Mouse (Mus musculus): Measurements from ENCODE around the gene Map4k1.
"Not testable (repeated sequence)": the region's sequence is repeated elsewhere in the genome, so short reads cannot be mapped to it uniquely, and the experiment has no call there.

Gene Map4k1

GRCm38 (mm10) chr7:28956270-28956669, 25.6 kb upstream of the Map4k1 start:
- DNase-seq: no peak

GRCm38 (mm10) chr7:28957286-28957685, 24.6 kb upstream of the Map4k1 start:
- no peak for DNase-seq

- no peak for DNase-seq
These were observed 23.7 kb upstream of the Map4k1 start for GRCm38 (mm10) chr7:28957997-28958725.

- no peak for DNase-seq
These were observed 23.1 kb upstream of the Map4k1 start for GRCm38 (mm10) chr7:28958770-28959169.

GRCm38 (mm10) chr7:28959505-28960045, 22.3 kb upstream of the Map4k1 start:
- no peak for DNase-seq

- no peak for DNase-seq
These were observed 21.4 kb upstream of the Map4k1 start for GRCm38 (mm10) chr7:28960354-28961046.

GRCm38 (mm10) chr7:28961584-28961926, 20.3 kb upstream of the Map4k1 start:
- no peak for DNase-seq

- peak; percentile 100 for DNase-seq
These were observed 19.8 kb upstream of the Map4k1 start, which contains the start of gene Actn4 for GRCm38 (mm10) chr7:28961927-28962670. TSS of gene Actn4 (minus strand) at chr7:28962340.

- no peak for DNase-seq
These were observed 18.4 kb upstream of the Map4k1 start for GRCm38 (mm10) chr7:28963399-28963923.

GRCm38 (mm10) chr7:28965346-28965840, 16.5 kb upstream of the Map4k1 start:
- no peak for DNase-seq

GRCm38 (mm10) chr7:28966181-28966580, 15.7 kb upstream of the Map4k1 start:
- no peak for DNase-seq

GRCm38 (mm10) chr7:28966751-28967505, 14.9 kb upstream of the Map4k1 start:
- no peak for DNase-seq

- not testable (repeated sequence) for DNase-seq
These were observed 13.7 kb upstream of the Map4k1 start for GRCm38 (mm10) chr7:28968120-28968519.

GRCm38 (mm10) chr7:28969271-28969670, 12.6 kb upstream of the Map4k1 start:
- DNase-seq: no peak

GRCm38 (mm10) chr7:28969672-28970394, 12.0 kb upstream of the Map4k1 start:
- no peak for DNase-seq

GRCm38 (mm10) chr7:28971029-28971428, 10.8 kb upstream of the Map4k1 start:
- DNase-seq: no peak

GRCm38 (mm10) chr7:28971770-28972269, 10.0 kb upstream of the Map4k1 start:
- peak; percentile 62 for DNase-seq

- peak; percentile 82 for DNase-seq
These were observed 9.3 kb upstream of the Map4k1 start for GRCm38 (mm10) chr7:28972542-28972985.

GRCm38 (mm10) chr7:28973025-28973424, 8.8 kb upstream of the Map4k1 start:
- no peak for DNase-seq

GRCm38 (mm10) chr7:28977556-28977955, 4.3 kb upstream of the Map4k1 start:
- DNase-seq: peak; percentile 77

Measured in kidney, postnatal 14 days (tissue).